8 mouse cellular contexts compared by ENCODE assay signal in the genomic region with DNA sequence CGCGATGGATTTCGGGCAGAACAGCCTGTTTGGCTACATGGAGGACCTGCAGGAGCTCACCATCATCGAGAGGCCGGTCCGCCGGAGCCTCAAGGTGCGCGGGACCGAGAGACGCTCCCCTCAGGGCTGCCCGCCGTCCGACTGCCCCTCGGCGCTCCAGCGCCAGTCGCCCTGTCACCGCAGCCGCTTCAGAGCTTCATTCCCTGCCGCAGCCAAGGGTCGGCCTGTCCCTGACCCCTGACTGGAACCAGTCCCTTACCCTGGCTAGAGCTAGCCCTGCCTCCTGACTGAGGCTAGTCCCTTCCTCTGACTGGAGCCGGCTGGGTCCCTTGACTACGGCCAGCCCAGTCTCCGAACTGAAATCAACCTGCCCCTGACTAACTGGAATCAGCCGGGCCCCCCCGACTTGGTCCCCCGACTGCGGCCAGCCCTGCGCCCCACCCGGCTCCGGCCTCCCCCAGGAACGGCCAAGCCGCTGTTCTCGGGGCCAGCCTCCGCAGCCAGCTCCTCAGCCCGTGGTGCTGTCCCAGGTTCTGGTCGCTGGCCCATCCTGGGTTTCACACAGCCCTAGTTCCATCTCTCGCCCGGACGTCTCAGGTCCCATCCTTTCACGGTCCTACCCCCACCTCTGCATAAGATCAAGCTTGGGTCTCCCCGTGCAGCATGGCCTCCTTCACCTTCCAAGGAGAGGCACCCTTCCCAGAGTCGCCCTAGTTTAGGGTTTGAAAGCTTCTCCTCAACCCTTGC. TPM values are rescaled to one million over a fixed set of nuclear protein-coding genes. Genes with fewer than 3 reads are reported as not detected.
DNase-seq lines count a peak whose midpoint lies in the region; ATAC-seq lines count a peak whose summit lies in the region.

No protein-coding gene starts in this region.

- peak; percentile 31 for ATAC-seq in frontal cortex, adult (ENCODE audit: low TSS enrichment)
- ATAC-seq in activated CD4-positive, CD25-positive, alpha-beta regulatory T cell, adult 4 months = peak; percentile 15
- peak; percentile 23; the same call in 1 of the 2 replicates for ATAC-seq in embryonic facial prominence, embryonic 14.5 days (ENCODE audit: low read depth)
- ATAC-seq in heart, embryonic 15.5 days (replicated peaks; ENCODE audit: insufficient number of reproducible peaks, insufficient read depth, low FRiP score, low read depth) = peak; percentile 14
- ATAC-seq in midbrain, embryonic 13.5 days = peak; percentile 78

- no peaks in the 10 kb centered on the region for H3K4me1 ChIP-seq in embryonic facial prominence, embryonic 14.5 days (ENCODE audit: control insufficient read depth, insufficient read depth, low read length)
- peaks cover 11% of the 10 kb centered on the region for H3K4me1 ChIP-seq in heart, embryonic 15.5 days (replicated peaks)
- H3K4me1 ChIP-seq in limb, embryonic 10.5 days = peaks cover 17% of the 10 kb centered on the region
- peaks cover 7% of the 10 kb centered on the region for H3K4me1 ChIP-seq in midbrain, embryonic 13.5 days (replicated peaks)

- H3K27ac ChIP-seq in embryonic facial prominence, embryonic 14.5 days (replicated peaks; ENCODE audit: low read depth, low read length) = no peak overlapping the region
- no peak overlapping the region for H3K27ac ChIP-seq in heart, embryonic 15.5 days
- peak overlapping the region; percentile 84 for H3K27ac ChIP-seq in limb, embryonic 10.5 days
- peak overlapping the region; percentile 69 for H3K27ac ChIP-seq in midbrain, embryonic 13.5 days

- peak overlapping the region; percentile 91 for H3K4me2 ChIP-seq in embryonic facial prominence, embryonic 14.5 days (ENCODE audit: low read depth, low read length)
- peak overlapping the region; percentile 100 for H3K4me2 ChIP-seq in heart, embryonic 15.5 days
- peak overlapping the region; percentile 90 for H3K4me2 ChIP-seq in midbrain, embryonic 13.5 days (replicated peaks)

- peaks cover 8% of the 10 kb centered on the region for H3K27me3 ChIP-seq in embryonic facial prominence, embryonic 14.5 days (replicated peaks; ENCODE audit: control insufficient read depth, insufficient read depth, low read length)
- peaks cover 24% of the 10 kb centered on the region for H3K27me3 ChIP-seq in heart, embryonic 15.5 days
- H3K27me3 ChIP-seq in limb, embryonic 10.5 days (ENCODE audit: low read depth, poor library complexity, severe bottlenecking) = peaks cover 18% of the 10 kb centered on the region
- peaks cover 12% of the 10 kb centered on the region; the same call in 1 of the 2 replicates for H3K27me3 ChIP-seq in midbrain, embryonic 13.5 days

- peak overlapping the region; percentile 77 for H3K4me3 ChIP-seq in embryonic facial prominence, embryonic 14.5 days (ENCODE audit: low read depth, low read length)
- H3K4me3 ChIP-seq in heart, embryonic 15.5 days = peak overlapping the region; percentile 81
- H3K4me3 ChIP-seq in limb, embryonic 10.5 days = peak overlapping the region; percentile 73
- H3K4me3 ChIP-seq in midbrain, embryonic 13.5 days (replicated peaks) = peak overlapping the region; percentile 72

- DNase-seq in frontal cortex, adult 2 months (ENCODE audit: extremely low spot score in 1 of 2, low spot score in 1 of 2) = no peak
- no peak for DNase-seq in embryonic facial prominence, embryonic 14.5 days (ENCODE audit: low spot score)
- peak; percentile 62 for DNase-seq in limb, embryonic 10.5 days (ENCODE audit: low spot score)
- peak; percentile 33 for DNase-seq in thymus, postnatal 4 days

- WGBS in embryonic facial prominence, embryonic 14.5 days = 1% methylated on average over 26 of the region's 44 CpGs
- WGBS in heart, embryonic 15.5 days = 2% methylated on average over 41 of the region's 44 CpGs
- 1% methylated on average over 44 of the region's 44 CpGs for WGBS in limb, embryonic 10.5 days
- WGBS in midbrain, embryonic 13.5 days = under 1% methylated on average over 43 of the region's 44 CpGs

- peak overlapping the region; percentile 79 for H3K9ac ChIP-seq in embryonic facial prominence, embryonic 14.5 days (ENCODE audit: low read depth, low read length)
- H3K9ac ChIP-seq in heart, embryonic 15.5 days = peak overlapping the region; percentile 71
- H3K9ac ChIP-seq in midbrain, embryonic 13.5 days (replicated peaks) = peak overlapping the region; percentile 81

- H3K9me3 ChIP-seq in embryonic facial prominence, embryonic 14.5 days (ENCODE audit: control insufficient read depth, low read length) = no peaks in the 10 kb centered on the region
- no peaks in the 10 kb centered on the region for H3K9me3 ChIP-seq in heart, embryonic 15.5 days (replicated peaks)
- no peaks in the 10 kb centered on the region for H3K9me3 ChIP-seq in limb, embryonic 10.5 days (replicated peaks)
- H3K9me3 ChIP-seq in midbrain, embryonic 13.5 days = no peaks in the 10 kb centered on the region

- no peaks in the 10 kb centered on the region for H3K36me3 ChIP-seq in embryonic facial prominence, embryonic 14.5 days (ENCODE audit: control insufficient read depth, insufficient read depth, low read length)
- no peaks in the 10 kb centered on the region for H3K36me3 ChIP-seq in heart, embryonic 15.5 days
- H3K36me3 ChIP-seq in limb, embryonic 10.5 days = no peaks in the 10 kb centered on the region
- no peaks in the 10 kb centered on the region for H3K36me3 ChIP-seq in midbrain, embryonic 13.5 days

RNA-seq across cellular contexts. Expression of gene Ppp4r4, which starts 0.7 kb away (rescaled TPM):
- polyA plus RNA-seq in frontal cortex, adult 2 months (2012; rRNA removed) = 20.8 and 23.5 TPM in 2 replicates
- under 1 TPM in 1 of 2 experiments, not detected in 1; 0.17 TPM for polyA plus RNA-seq in activated CD4-positive, CD25-positive, alpha-beta regulatory T cell, adult 4 months (2017; shearing (Covaris generic))
- 1.2 and 1.5 TPM in 2 replicates for polyA plus RNA-seq in embryonic facial prominence, embryonic 14.5 days (2014; fragmentation: Nextera tagmentation; extraction: Ambion mirVana)
- polyA plus RNA-seq in heart, embryonic 15.5 days (2015; fragmentation: Nextera tagmentation; extraction: Ambion mirVana) = 0.23 and 0.32 TPM in 2 replicates
- 1.2 and 1.9 TPM in 2 replicates for polyA plus RNA-seq in limb, embryonic 10.5 days (2016; fragmentation: Nextera tagmentation; extraction: Ambion mirVana)
- polyA plus RNA-seq in midbrain, embryonic 13.5 days (2015; fragmentation: Nextera tagmentation; extraction: Ambion mirVana) = 2.0 and 2.2 TPM in 2 replicates

Comparison
In these comparisons a context has a peak if more than half of its experiments do, and no peak if none do; other contexts are left out.
1. ATAC-seq: peak in every context shown above with its lines; median percentile 78 in midbrain, embryonic 13.5 days; 31 in frontal cortex, adult; 23 in embryonic facial prominence, embryonic 14.5 days; 15 in activated CD4-positive, CD25-positive, alpha-beta regulatory T cell, adult 4 months; 14 in heart, embryonic 15.5 days.
2. DNase-seq: peak in limb, embryonic 10.5 days (single experiment) and thymus, postnatal 4 days (single experiment); none in frontal cortex, adult 2 months (0 of 2) and embryonic facial prominence, embryonic 14.5 days (single experiment).
3. H3K27ac ChIP-seq: peak in limb, embryonic 10.5 days (single experiment) and midbrain, embryonic 13.5 days (single experiment); none in embryonic facial prominence, embryonic 14.5 days (single experiment) and heart, embryonic 15.5 days (single experiment).
4. Peak in every context shown above with its lines, with median percentiles within 50 percentile points of each other: H3K4me2 ChIP-seq, H3K4me3 ChIP-seq and H3K9ac ChIP-seq.